Mouse (Mus musculus): ENCODE measurements around the gene Izumo1r.

Izumo1r gene

GRCm38 (mm10) chr9:14870377-14870776 is 33.4 kb downstream of the Izumo1r start:
- no peak for DNase-seq (ENCODE audit: low read depth in 2 of 2, low spot score in 2 of 2)

GRCm38 (mm10) chr9:14868326-14868725 is 35.4 kb downstream of the Izumo1r start:
- no peak for DNase-seq (ENCODE audit: low read depth in 2 of 2, low spot score in 2 of 2)

GRCm38 (mm10) chr9:14866957-14867356 is 36.8 kb downstream of the Izumo1r start:
- DNase-seq (ENCODE audit: low read depth in 2 of 2, low spot score in 2 of 2): peak; percentile 33 to 63

- no peak for DNase-seq (ENCODE audit: low read depth in 2 of 2, low spot score in 2 of 2)
Measured at GRCm38 (mm10) chr9:14864726-14865125, 39.0 kb downstream of the Izumo1r start.

GRCm38 (mm10) chr9:14863126-14863525 is 40.6 kb downstream of the Izumo1r start:
- DNase-seq (ENCODE audit: low read depth in 2 of 2, low spot score in 2 of 2): no peak

- DNase-seq (ENCODE audit: low read depth in 2 of 2, low spot score in 2 of 2): peak; percentile 10 to 19
Measured at GRCm38 (mm10) chr9:14859868-14860639, 43.7 kb downstream of the Izumo1r start, which contains the start of gene Gpr83. Gene Gpr83, plus strand, starts transcription at chr9:14860210.

- DNase-seq (ENCODE audit: low read depth in 2 of 2, low spot score in 2 of 2): no peak
Measured at GRCm38 (mm10) chr9:14858782-14859181, 45.0 kb downstream of the Izumo1r start.

GRCm38 (mm10) chr9:14858170-14858706 is 45.5 kb downstream of the Izumo1r start:
- no peak for DNase-seq (ENCODE audit: low read depth in 2 of 2, low spot score in 2 of 2)

GRCm38 (mm10) chr9:14856922-14857654 is 46.7 kb downstream of the Izumo1r start:
- DNase-seq (ENCODE audit: low read depth in 2 of 2, low spot score in 2 of 2): no peak

GRCm38 (mm10) chr9:14854585-14854984 is 49.2 kb downstream of the Izumo1r start:
- DNase-seq (ENCODE audit: low read depth in 2 of 2, low spot score in 2 of 2): no peak

GRCm38 (mm10) chr9:14848267-14848935 is 55.3 kb downstream of the Izumo1r start:
- no peak for DNase-seq (ENCODE audit: low read depth in 2 of 2, low spot score in 2 of 2)

GRCm38 (mm10) chr9:14846428-14846827 is 57.3 kb downstream of the Izumo1r start:
- DNase-seq (ENCODE audit: low read depth in 2 of 2, low spot score in 2 of 2): peak in 1 of 2 experiments; percentile 12

GRCm38 (mm10) chr9:14843901-14844300 is 59.8 kb downstream of the Izumo1r start:
- DNase-seq (ENCODE audit: low read depth in 2 of 2, low spot score in 2 of 2): no peak

GRCm38 (mm10) chr9:14843311-14843857 is 60.4 kb downstream of the Izumo1r start:
- no peak for DNase-seq (ENCODE audit: low read depth in 2 of 2, low spot score in 2 of 2)

GRCm38 (mm10) chr9:14841878-14842761 is 61.6 kb downstream of the Izumo1r start:
- DNase-seq (ENCODE audit: low read depth in 2 of 2, low spot score in 2 of 2): no peak

GRCm38 (mm10) chr9:14839970-14840369 is 63.8 kb downstream of the Izumo1r start:
- no peak for DNase-seq (ENCODE audit: low read depth in 2 of 2, low spot score in 2 of 2)

GRCm38 (mm10) chr9:14839527-14839926 is 64.2 kb downstream of the Izumo1r start:
- DNase-seq (ENCODE audit: low read depth in 2 of 2, low spot score in 2 of 2): no peak

Measured in CD8-positive naive resting alpha-beta T cell, adult 2 months (primary cell).